9 mouse cellular contexts compared by ENCODE assay signal in the genomic region with DNA sequence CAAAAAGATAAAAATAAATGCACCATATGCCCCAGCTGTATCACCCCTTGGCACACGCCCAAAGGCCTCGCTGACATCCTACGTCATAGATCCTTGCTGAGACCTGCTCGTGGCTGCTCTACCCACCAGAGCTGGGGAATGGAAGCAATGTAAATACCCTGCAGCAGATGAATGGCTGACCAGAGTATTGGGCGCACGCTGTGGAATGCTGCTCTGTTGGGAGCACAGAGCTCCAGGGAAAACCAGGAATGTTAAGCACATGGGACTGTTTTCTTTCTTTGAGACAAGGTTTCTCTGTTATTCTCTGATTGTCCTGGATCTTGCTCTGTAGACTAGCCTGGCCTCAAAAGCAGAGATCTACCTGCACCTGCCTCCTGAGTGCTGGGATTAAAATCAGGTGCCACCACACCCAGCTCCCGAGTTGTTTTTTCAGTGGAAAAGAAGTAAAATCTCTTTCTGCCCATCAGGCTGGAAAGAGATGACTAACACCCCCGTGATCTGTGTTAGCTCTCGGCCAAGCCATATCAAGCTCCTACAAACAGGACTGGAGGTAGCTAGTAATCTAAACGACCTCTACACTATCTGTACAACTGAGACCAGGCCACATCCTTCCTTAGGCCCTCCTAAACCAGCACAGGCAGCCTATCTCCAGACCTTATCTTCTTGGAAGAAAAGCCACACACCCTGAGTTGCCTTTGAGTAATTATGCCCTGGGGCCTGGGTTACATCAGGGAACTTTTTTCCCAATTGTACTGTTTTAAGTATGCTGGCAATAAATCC. TPM values are rescaled to one million over a fixed set of nuclear protein-coding genes. Genes with fewer than 3 reads are reported as not detected.
A peak's percentile ranks its signal among the peaks of the same experiment; 100 is the strongest.
DNase-seq lines count a peak whose midpoint lies in the region; ATAC-seq and TF ChIP-seq lines count a peak whose summit lies in the region.
"Had no signal": no experiment of that assay in that cellular context is flagged by ENCODE, and none has a peak within 500 bp of the region (broad histone marks: within the 10 kb centered on the region; RNA-seq: fewer than 3 reads in every experiment).

No protein-coding gene starts in this region.

- no peak overlapping the region; the same call in 1 of the 2 replicates for H3K4me2 ChIP-seq in lung, embryonic 15.5 days

- H3K9ac ChIP-seq in lung, embryonic 15.5 days = no peak overlapping the region

- H3K27me3 ChIP-seq in lung, embryonic 15.5 days = no peaks in the 10 kb centered on the region
- H3K27me3 ChIP-seq in kidney, adult 2 months (replicated peaks; ENCODE audit: control insufficient read depth, insufficient read depth, low read length) = no peaks in the 10 kb centered on the region
- H3K27me3 ChIP-seq: CH12.LX had no signal

- ATAC-seq in cerebellum, adult (ENCODE audit: insufficient number of reproducible peaks, low FRiP score, low TSS enrichment) = no peak
- ATAC-seq in lung, embryonic 15.5 days (ENCODE audit: borderline replicate concordance, extremely low read depth, low FRiP score, low TSS enrichment) = peak; percentile 78

- H3K36me3 ChIP-seq in lung, embryonic 15.5 days = peaks cover 16% of the 10 kb centered on the region
- H3K36me3 ChIP-seq in kidney, adult 2 months (ENCODE audit: control insufficient read depth, insufficient read depth, low read length) = no peaks in the 10 kb centered on the region; the same call in none of the 2 replicates

- peak overlapping the region; percentile 74 for H3K27ac ChIP-seq in lung, embryonic 15.5 days
- 0 out of 2 replicates have a peak overlapping the region, but pooled peaks have one; percentile 42 for H3K27ac ChIP-seq in kidney, adult 2 months (ENCODE audit: insufficient read depth, low read depth, low read length)

- no peaks in the 10 kb centered on the region for H3K9me3 ChIP-seq in lung, embryonic 15.5 days

- 23% methylated on average over 10 of the region's 10 CpGs for WGBS in lung, embryonic 15.5 days
- WGBS in lung, adult 2 months = 32% methylated on average over 10 of the region's 10 CpGs
- WGBS in kidney, adult 2 months = 37% methylated on average over 10 of the region's 10 CpGs

- peak; percentile 20 for DNase-seq in cerebellum, adult 11 months
- no peak for DNase-seq in lung, adult 2 months
- peak; percentile 57 for DNase-seq in c-Kit-positive CD71-positive TER-119-positive erythroid progenitor cells, embryonic 14.5 days (ENCODE audit: low spot score)
- peak; percentile 23 for DNase-seq in kidney, adult 2 months
- DNase-seq in mesoderm, embryonic 11.5 days (ENCODE audit: low read depth, low spot score) = peak; percentile 32
- no peak for DNase-seq in thymus, postnatal 14 days

- no peak for TF ChIP-seq CTCF in lung, adult 2 months (IDR thresholded peaks at IDR 0.05; ENCODE audit: insufficient read depth, low read length)
- no peak for TF ChIP-seq CTCF in kidney, adult 2 months (conservative IDR thresholded peaks at IDR 0.05; ENCODE audit: insufficient read depth, insufficient read length, low read depth, low read length)

- peaks cover 24% of the 10 kb centered on the region for H3K4me1 ChIP-seq in lung, embryonic 15.5 days
- no peaks in the 10 kb centered on the region for H3K4me1 ChIP-seq in lung, adult 2 months (ENCODE audit: control insufficient read depth, insufficient read depth, low read length)
- no peaks in the 10 kb centered on the region for H3K4me1 ChIP-seq in kidney, adult 2 months (ENCODE audit: control insufficient read depth, insufficient read depth, low read length)

- H3K4me3 ChIP-seq in lung, embryonic 15.5 days = no peak overlapping the region
- no peak overlapping the region for H3K4me3 ChIP-seq in lung, adult 2 months (replicated peaks; ENCODE audit: extremely low read depth, low read depth, low read length)
- H3K4me3 ChIP-seq in kidney, adult 2 months (ENCODE audit: insufficient read depth, low read depth, low read length) = no peak overlapping the region

- TF ChIP-seq POLR2A in lung, adult 2 months (IDR thresholded peaks at IDR 0.05; ENCODE audit: borderline replicate concordance, extremely low read depth, low read depth, low read length) = no peak
- no peak for TF ChIP-seq POLR2A in kidney, adult 2 months (IDR thresholded peaks at IDR 0.05; ENCODE audit: low read depth, low read length)

RNA-seq across cellular contexts. Expression of a gene that starts 12.3 kb away (rescaled TPM):
- 239 and 245 TPM in 2 replicates for polyA plus RNA-seq in lung, embryonic 15.5 days (2015; fragmentation: Nextera tagmentation; extraction: Ambion mirVana)
- 97.3 and 127 TPM in 2 replicates for polyA plus RNA-seq in lung, adult 2 months (2012; rRNA removed)
- 136 TPM in 2 replicates for polyA plus RNA-seq in kidney, adult 2 months (2012; rRNA removed)

RNA-seq across cellular contexts. Expression of a gene that starts 39.4 kb away (rescaled TPM):
- 22.0 and 22.9 TPM in 2 replicates for polyA plus RNA-seq in lung, embryonic 15.5 days (2015; fragmentation: Nextera tagmentation; extraction: Ambion mirVana)
- 19.2 and 20.6 TPM in 2 replicates for polyA plus RNA-seq in lung, adult 2 months (2012; rRNA removed)
- polyA plus RNA-seq in kidney, adult 2 months (2012; rRNA removed) = 16.3 and 18.5 TPM in 2 replicates

RNA-seq across cellular contexts. Expression of a gene that starts 52.1 kb away (rescaled TPM):
- polyA plus RNA-seq in lung, embryonic 15.5 days (2015; fragmentation: Nextera tagmentation; extraction: Ambion mirVana) = 17.2 and 18.1 TPM in 2 replicates
- 14.6 and 20.4 TPM in 2 replicates for polyA plus RNA-seq in lung, adult 2 months (2012; rRNA removed)
- polyA plus RNA-seq in kidney, adult 2 months (2012; rRNA removed) = 13.5 and 15.3 TPM in 2 replicates

RNA-seq across cellular contexts. Expression of a gene that starts 56.2 kb away (rescaled TPM):
- 163 and 165 TPM in 2 replicates for polyA plus RNA-seq in lung, embryonic 15.5 days (2015; fragmentation: Nextera tagmentation; extraction: Ambion mirVana)
- 55.3 and 62.2 TPM in 2 replicates for polyA plus RNA-seq in lung, adult 2 months (2012; rRNA removed)
- 45.6 and 47.1 TPM in 2 replicates for polyA plus RNA-seq in kidney, adult 2 months (2012; rRNA removed)

Comparison
In these comparisons a context has a peak if more than half of its experiments do, and no peak if none do; other contexts are left out.
1. DNase-seq: peak in cerebellum, adult 11 months (single experiment), c-Kit-positive CD71-positive TER-119-positive erythroid progenitor cells, embryonic 14.5 days (single experiment), kidney, adult 2 months (single experiment) and mesoderm, embryonic 11.5 days (single experiment); none in lung, adult 2 months (single experiment) and thymus, postnatal 14 days (single experiment).